Mouse (Mus musculus): ENCODE measurements around the gene Hyls1. TPM values are rescaled to one million over a fixed set of nuclear protein-coding genes. Genes with fewer than 3 reads are reported as not detected.

Gene Hyls1
- polyA plus RNA-seq, 1 experiment from 2014 or later = 15.1 TPM

- Histone ChIP-seq H3K9me3 (ENCODE audit: control insufficient read depth, low read depth, low read length) (no peaks in the 10 kb centered on the region), H3K27me3 (ENCODE audit: control insufficient read depth, insufficient read depth, low read length) (no peaks in the 10 kb centered on the region), H3K36me3 (ENCODE audit: control insufficient read depth, insufficient read depth, low read length) (peaks cover 7% of the 10 kb centered on the region; the same call in 1 of the 2 replicates), H3K4me3 (ENCODE audit: low read depth, low read length) (no peak overlapping the region), H3K4me1 (ENCODE audit: control insufficient read depth, insufficient read depth, low read length) (peaks cover 12% of the 10 kb centered on the region; the same call in 1 of the 2 replicates), H3K27ac (ENCODE audit: low read length) (no peak overlapping the region), H3K4me2 (replicated peaks; ENCODE audit: low read depth, low read length) (no peak overlapping the region), H3K9ac (replicated peaks; ENCODE audit: low read depth, low read length) (no peak overlapping the region)
- ATAC-seq (ENCODE audit: insufficient number of reproducible peaks, insufficient read depth, low FRiP score, low read depth) = no peak
- 53% methylated on average over 12 of the region's 12 CpGs for WGBS
Observed at GRCm38 (mm10) chr9:35556494-35557102, 13.6 kb downstream of the Hyls1 start.

- Histone ChIP-seq H3K27ac (ENCODE audit: low read length) (no peak overlapping the region), H3K9me3 (ENCODE audit: control insufficient read depth, low read depth, low read length) (no peaks in the 10 kb centered on the region), H3K4me3 (ENCODE audit: low read depth, low read length) (no peak overlapping the region), H3K36me3 (ENCODE audit: control insufficient read depth, insufficient read depth, low read length) (no peaks in the 10 kb centered on the region), H3K4me2 (replicated peaks; ENCODE audit: low read depth, low read length) (no peak overlapping the region), H3K27me3 (ENCODE audit: control insufficient read depth, insufficient read depth, low read length) (no peaks in the 10 kb centered on the region), H3K4me1 (ENCODE audit: control insufficient read depth, insufficient read depth, low read length) (no peaks in the 10 kb centered on the region), H3K9ac (replicated peaks; ENCODE audit: low read depth, low read length) (no peak overlapping the region)
- no peak for ATAC-seq (ENCODE audit: insufficient number of reproducible peaks, insufficient read depth, low FRiP score, low read depth)
- 78% methylated on average over 9 of the region's 9 CpGs for WGBS
Observed at GRCm38 (mm10) chr9:35548455-35548854, 21.7 kb downstream of the Hyls1 start.

- no peak overlapping the region for H3K4me2 ChIP-seq (replicated peaks; ENCODE audit: low read depth, low read length)
- H3K4me3 ChIP-seq (ENCODE audit: low read depth, low read length) = no peak overlapping the region
- no peak for ATAC-seq (ENCODE audit: insufficient number of reproducible peaks, insufficient read depth, low FRiP score, low read depth)
- H3K36me3 ChIP-seq (ENCODE audit: control insufficient read depth, insufficient read depth, low read length) = no peaks in the 10 kb centered on the region
- H3K27me3 ChIP-seq (ENCODE audit: control insufficient read depth, insufficient read depth, low read length) = no peaks in the 10 kb centered on the region
- WGBS = 77% methylated on average over 9 of the region's 9 CpGs
- no peaks in the 10 kb centered on the region for H3K4me1 ChIP-seq (ENCODE audit: control insufficient read depth, insufficient read depth, low read length)
- no peak overlapping the region for H3K27ac ChIP-seq (ENCODE audit: low read length)
- no peaks in the 10 kb centered on the region for H3K9me3 ChIP-seq (ENCODE audit: control insufficient read depth, low read depth, low read length)
- no peak overlapping the region for H3K9ac ChIP-seq (replicated peaks; ENCODE audit: low read depth, low read length)
Observed at GRCm38 (mm10) chr9:35546745-35547144, 23.5 kb downstream of the Hyls1 start.

GRCm38 (mm10) chr9:35545704-35546103 is 24.5 kb downstream of the Hyls1 start:
- Histone ChIP-seq H3K4me2 (replicated peaks; ENCODE audit: low read depth, low read length) (no peak overlapping the region), H3K36me3 (ENCODE audit: control insufficient read depth, insufficient read depth, low read length) (no peaks in the 10 kb centered on the region), H3K9me3 (ENCODE audit: control insufficient read depth, low read depth, low read length) (no peaks in the 10 kb centered on the region), H3K27ac (ENCODE audit: low read length) (no peak overlapping the region), H3K4me1 (ENCODE audit: control insufficient read depth, insufficient read depth, low read length) (no peaks in the 10 kb centered on the region), H3K27me3 (ENCODE audit: control insufficient read depth, insufficient read depth, low read length) (no peaks in the 10 kb centered on the region), H3K9ac (replicated peaks; ENCODE audit: low read depth, low read length) (no peak overlapping the region), H3K4me3 (ENCODE audit: low read depth, low read length) (no peak overlapping the region)
- ATAC-seq (ENCODE audit: insufficient number of reproducible peaks, insufficient read depth, low FRiP score, low read depth) = no peak
- WGBS = 70% methylated on average over 12 of the region's 12 CpGs

- Histone ChIP-seq H3K27ac (ENCODE audit: low read length) (no peak overlapping the region), H3K36me3 (ENCODE audit: control insufficient read depth, insufficient read depth, low read length) (no peaks in the 10 kb centered on the region), H3K4me3 (ENCODE audit: low read depth, low read length) (no peak overlapping the region), H3K9me3 (ENCODE audit: control insufficient read depth, low read depth, low read length) (no peaks in the 10 kb centered on the region), H3K9ac (replicated peaks; ENCODE audit: low read depth, low read length) (no peak overlapping the region), H3K27me3 (ENCODE audit: control insufficient read depth, insufficient read depth, low read length) (no peaks in the 10 kb centered on the region), H3K4me2 (replicated peaks; ENCODE audit: low read depth, low read length) (no peak overlapping the region), H3K4me1 (ENCODE audit: control insufficient read depth, insufficient read depth, low read length) (no peaks in the 10 kb centered on the region)
- WGBS = 71% methylated on average over 2 of the region's 2 CpGs
- no peak for ATAC-seq (ENCODE audit: insufficient number of reproducible peaks, insufficient read depth, low FRiP score, low read depth)
Observed at GRCm38 (mm10) chr9:35544666-35545065, 25.5 kb downstream of the Hyls1 start.

GRCm38 (mm10) chr9:35543099-35543860 is 26.9 kb downstream of the Hyls1 start:
- no peaks in the 10 kb centered on the region for H3K9me3 ChIP-seq (ENCODE audit: control insufficient read depth, low read depth, low read length)
- WGBS = 81% methylated on average over 14 of the region's 14 CpGs
- no peak overlapping the region for H3K27ac ChIP-seq (ENCODE audit: low read length)
- H3K4me1 ChIP-seq (ENCODE audit: control insufficient read depth, insufficient read depth, low read length) = no peaks in the 10 kb centered on the region
- no peak overlapping the region for H3K4me2 ChIP-seq (replicated peaks; ENCODE audit: low read depth, low read length)
- H3K9ac ChIP-seq (replicated peaks; ENCODE audit: low read depth, low read length) = no peak overlapping the region
- ATAC-seq (ENCODE audit: insufficient number of reproducible peaks, insufficient read depth, low FRiP score, low read depth) = no peak
- no peaks in the 10 kb centered on the region for H3K27me3 ChIP-seq (ENCODE audit: control insufficient read depth, insufficient read depth, low read length)
- no peaks in the 10 kb centered on the region for H3K36me3 ChIP-seq (ENCODE audit: control insufficient read depth, insufficient read depth, low read length)
- no peak overlapping the region for H3K4me3 ChIP-seq (ENCODE audit: low read depth, low read length)

GRCm38 (mm10) chr9:35541941-35542340 is 28.3 kb downstream of the Hyls1 start:
- H3K36me3 ChIP-seq (ENCODE audit: control insufficient read depth, insufficient read depth, low read length) = no peaks in the 10 kb centered on the region
- H3K4me2 ChIP-seq (replicated peaks; ENCODE audit: low read depth, low read length) = no peak overlapping the region
- H3K27ac ChIP-seq (ENCODE audit: low read length) = no peak overlapping the region
- H3K4me1 ChIP-seq (ENCODE audit: control insufficient read depth, insufficient read depth, low read length) = no peaks in the 10 kb centered on the region
- WGBS = 70% methylated on average over 6 of the region's 6 CpGs
- H3K9ac ChIP-seq (replicated peaks; ENCODE audit: low read depth, low read length) = no peak overlapping the region
- H3K4me3 ChIP-seq (ENCODE audit: low read depth, low read length) = no peak overlapping the region
- no peaks in the 10 kb centered on the region for H3K27me3 ChIP-seq (ENCODE audit: control insufficient read depth, insufficient read depth, low read length)
- ATAC-seq (ENCODE audit: insufficient number of reproducible peaks, insufficient read depth, low FRiP score, low read depth) = no peak
- no peaks in the 10 kb centered on the region for H3K9me3 ChIP-seq (ENCODE audit: control insufficient read depth, low read depth, low read length)

GRCm38 (mm10) chr9:35541488-35541887 is 28.7 kb downstream of the Hyls1 start:
- H3K9me3 ChIP-seq (ENCODE audit: control insufficient read depth, low read depth, low read length) = no peaks in the 10 kb centered on the region
- WGBS = 7% methylated on average over 6 of the region's 6 CpGs
- 0 out of 2 replicates have a peak, but pooled peaks have one; percentile 80 for ATAC-seq (ENCODE audit: insufficient number of reproducible peaks, insufficient read depth, low FRiP score, low read depth)
- H3K4me3 ChIP-seq (ENCODE audit: low read depth, low read length) = no peak overlapping the region
- H3K4me1 ChIP-seq (ENCODE audit: control insufficient read depth, insufficient read depth, low read length) = no peaks in the 10 kb centered on the region
- no peaks in the 10 kb centered on the region for H3K27me3 ChIP-seq (ENCODE audit: control insufficient read depth, insufficient read depth, low read length)
- H3K9ac ChIP-seq (replicated peaks; ENCODE audit: low read depth, low read length) = no peak overlapping the region
- no peak overlapping the region for H3K27ac ChIP-seq (ENCODE audit: low read length)
- no peaks in the 10 kb centered on the region for H3K36me3 ChIP-seq (ENCODE audit: control insufficient read depth, insufficient read depth, low read length)
- no peak overlapping the region for H3K4me2 ChIP-seq (replicated peaks; ENCODE audit: low read depth, low read length)

All from stomach, embryonic 14.5 days (tissue).